Mouse (Mus musculus) limb, embryonic 10.5 days (tissue): ENCODE results near the gene Areg. TPM values are rescaled to one million over a fixed set of nuclear protein-coding genes. Genes with fewer than 3 reads are reported as not detected.

ENCODE experiments used
- DNase-seq: peaks from one replicate; pipeline ENCODE4 v3.0.0-alpha.2; 2017; ENCODE audit warnings: low spot score
- H3K27ac ChIP-seq: fragments of 300-500 bp; sonication (generic); 2 replicates; pipeline ENCODE4 v1.5.1; 2016; ENCODE audit warnings: mild to moderate bottlenecking
- H3K27me3 ChIP-seq: fragments of 300-500 bp; sonication (generic); 2 replicates; pipeline ENCODE4 v1.6.1; 2016; ENCODE audit warnings: low read depth, mild to moderate bottlenecking; ENCODE audit not compliant: poor library complexity, severe bottlenecking
- H3K36me3 ChIP-seq: fragments of 300-500 bp; sonication (generic); 2 replicates; pipeline ENCODE4 v1.6.1; 2016; ENCODE audit warnings: mild to moderate bottlenecking, moderate library complexity
- H3K4me1 ChIP-seq: fragments of 300-500 bp; sonication (generic); 2 replicates; pipeline ENCODE4 v1.6.1; 2016
- H3K4me3 ChIP-seq: fragments of 300-500 bp; sonication (generic); 2 replicates; pipeline ENCODE4 v1.5.1; 2016; ENCODE audit warnings: mild to moderate bottlenecking, moderate library complexity
- H3K9me3 ChIP-seq: fragments of 300-500 bp; sonication (generic); replicated peaks from 2 replicates; pipeline ENCODE4 v1.6.1; 2016; ENCODE audit warnings: mild to moderate bottlenecking
- WGBS: fragments of 180-500 bp; shearing (Covaris S2); methylation state at CpG from one replicate; pipeline ENCODE4 v1.1.7; 2016; 5-methylcytosine and 5-hydroxymethylcytosine counted together
- polyA plus RNA-seq: library from polyadenylated mRNA; unstranded; fragments of >200 nt; fragmentation: Nextera tagmentation; extraction: Ambion mirVana; gene quantifications from 2 replicates; pipeline ENCODE4 v1.2.1, GENCODE M21; 2016

Areg gene
- polyA plus RNA-seq, 1 experiment from 2014 or later: not detected

GRCm38 (mm10) chr5:91126623-91127022, 12.8 kb upstream of the Areg start:
- no peak for DNase-seq
- H3K4me3 ChIP-seq: no peak overlapping the region
- H3K9me3 ChIP-seq: no peaks in the 10 kb centered on the region
- no peaks in the 10 kb centered on the region for H3K36me3 ChIP-seq
- WGBS: 95% methylated on average over 1 of the region's 1 CpGs
- H3K27ac ChIP-seq: no peak overlapping the region
- no peaks in the 10 kb centered on the region for H3K27me3 ChIP-seq
- H3K4me1 ChIP-seq: no peaks in the 10 kb centered on the region

- Histone ChIP-seq H3K27ac (no peak overlapping the region), H3K9me3 (no peaks in the 10 kb centered on the region), H3K27me3 (peaks cover 18% of the 10 kb centered on the region), H3K4me3 (no peak overlapping the region), H3K36me3 (no peaks in the 10 kb centered on the region), H3K4me1 (peaks cover 15% of the 10 kb centered on the region)
- no peak for DNase-seq
- 40% methylated on average over 1 of the region's 1 CpGs for WGBS
These were observed 4.4 kb upstream of the Areg start for GRCm38 (mm10) chr5:91134961-91135360.

GRCm38 (mm10) chr5:91138970-91139369, 429 bp upstream of the Areg start:
- peak; percentile 35 for DNase-seq
- Histone ChIP-seq H3K4me1 (peaks cover 15% of the 10 kb centered on the region), H3K27me3 (peaks cover 33% of the 10 kb centered on the region), H3K36me3 (no peaks in the 10 kb centered on the region), H3K27ac (no peak overlapping the region), H3K4me3 (peak overlapping the region; percentile 65), H3K9me3 (no peaks in the 10 kb centered on the region)
- under 1% methylated on average over 7 of the region's 7 CpGs for WGBS

GRCm38 (mm10) chr5:91140896-91141448, 1.6 kb downstream of the Areg start:
- H3K4me3 ChIP-seq: no peak overlapping the region
- no peak for DNase-seq
- no peaks in the 10 kb centered on the region for H3K36me3 ChIP-seq
- peaks cover 33% of the 10 kb centered on the region for H3K27me3 ChIP-seq
- H3K9me3 ChIP-seq: no peaks in the 10 kb centered on the region
- no peak overlapping the region for H3K27ac ChIP-seq
- WGBS: 54% methylated on average over 13 of the region's 13 CpGs
- peaks cover 15% of the 10 kb centered on the region for H3K4me1 ChIP-seq

GRCm38 (mm10) chr5:91144971-91145370, 5.6 kb downstream of the Areg start:
- no peak for DNase-seq
- WGBS: 95% methylated on average over 9 of the region's 9 CpGs
- H3K27ac ChIP-seq: no peak overlapping the region
- H3K4me3 ChIP-seq: no peak overlapping the region
- H3K9me3 ChIP-seq: no peaks in the 10 kb centered on the region
- H3K36me3 ChIP-seq: no peaks in the 10 kb centered on the region
- peaks cover 15% of the 10 kb centered on the region for H3K27me3 ChIP-seq
- no peaks in the 10 kb centered on the region for H3K4me1 ChIP-seq

- no peaks in the 10 kb centered on the region for H3K9me3 ChIP-seq
- no peaks in the 10 kb centered on the region for H3K36me3 ChIP-seq
- H3K4me1 ChIP-seq: no peaks in the 10 kb centered on the region
- 83% methylated on average over 1 of the region's 1 CpGs for WGBS
- H3K27ac ChIP-seq: no peak overlapping the region
- no peak overlapping the region for H3K4me3 ChIP-seq
- H3K27me3 ChIP-seq: no peaks in the 10 kb centered on the region
- no peak for DNase-seq
These were observed 7.6 kb downstream of the Areg start for GRCm38 (mm10) chr5:91147001-91147400.

GRCm38 (mm10) chr5:91148054-91148453, 8.7 kb downstream of the Areg start:
- WGBS: 93% methylated on average over 2 of the region's 2 CpGs

GRCm38 (mm10) chr5:91156677-91157076, 17.3 kb downstream of the Areg start:
- 86% methylated on average over 8 of the region's 8 CpGs for WGBS
- no peaks in the 10 kb centered on the region for H3K27me3 ChIP-seq
- no peaks in the 10 kb centered on the region for H3K9me3 ChIP-seq
- DNase-seq: no peak
- no peak overlapping the region for H3K4me3 ChIP-seq
- no peaks in the 10 kb centered on the region for H3K4me1 ChIP-seq
- H3K36me3 ChIP-seq: no peaks in the 10 kb centered on the region
- H3K27ac ChIP-seq: no peak overlapping the region

More at GRCm38 (mm10) chr5:91148054-91148453, 8.7 kb downstream of the Areg start:
- Histone ChIP-seq H3K36me3 (no peaks in the 10 kb centered on the region), H3K27ac (no peak overlapping the region), H3K4me3 (no peak overlapping the region), H3K9me3 (no peaks in the 10 kb centered on the region), H3K27me3 (no peaks in the 10 kb centered on the region), H3K4me1 (no peaks in the 10 kb centered on the region)
- no peak for DNase-seq

- no peaks in the 10 kb centered on the region for H3K9me3 ChIP-seq
- H3K4me1 ChIP-seq: no peaks in the 10 kb centered on the region
- no peaks in the 10 kb centered on the region for H3K27me3 ChIP-seq
- H3K27ac ChIP-seq: no peak overlapping the region
- no peaks in the 10 kb centered on the region for H3K36me3 ChIP-seq
- WGBS: 42% methylated on average over 3 of the region's 3 CpGs
- no peak overlapping the region for H3K4me3 ChIP-seq
- DNase-seq: no peak
These were observed 17.8 kb downstream of the Areg start for GRCm38 (mm10) chr5:91157169-91157568.

GRCm38 (mm10) chr5:91162787-91163186, 23.4 kb downstream of the Areg start:
- Histone ChIP-seq H3K9me3 (no peaks in the 10 kb centered on the region), H3K27me3 (no peaks in the 10 kb centered on the region), H3K4me3 (no peak overlapping the region), H3K27ac (no peak overlapping the region), H3K36me3 (no peaks in the 10 kb centered on the region), H3K4me1 (no peaks in the 10 kb centered on the region)
- no peak for DNase-seq
- 85% methylated on average over 4 of the region's 4 CpGs for WGBS

GRCm38 (mm10) chr5:91166601-91167000, 27.2 kb downstream of the Areg start:
- Histone ChIP-seq H3K4me1 (peaks cover 5% of the 10 kb centered on the region; the same call in 1 of the 2 replicates), H3K27ac (no peak overlapping the region), H3K27me3 (no peaks in the 10 kb centered on the region), H3K4me3 (no peak overlapping the region), H3K9me3 (no peaks in the 10 kb centered on the region), H3K36me3 (no peaks in the 10 kb centered on the region)
- 92% methylated on average over 5 of the region's 5 CpGs for WGBS
- DNase-seq: no peak

GRCm38 (mm10) chr5:91176397-91176796, 37.0 kb downstream of the Areg start:
- Histone ChIP-seq H3K36me3 (no peaks in the 10 kb centered on the region), H3K9me3 (no peaks in the 10 kb centered on the region), H3K27ac (no peak overlapping the region), H3K4me3 (no peak overlapping the region), H3K4me1 (no peaks in the 10 kb centered on the region), H3K27me3 (no peaks in the 10 kb centered on the region)
- no peak for DNase-seq

GRCm38 (mm10) chr5:91194572-91194971, 55.2 kb downstream of the Areg start:
- no peak for DNase-seq
- H3K4me1 ChIP-seq: no peaks in the 10 kb centered on the region
- no peak overlapping the region for H3K27ac ChIP-seq
- WGBS: 68% methylated on average over 3 of the region's 3 CpGs
- no peaks in the 10 kb centered on the region for H3K27me3 ChIP-seq
- no peaks in the 10 kb centered on the region for H3K9me3 ChIP-seq
- H3K36me3 ChIP-seq: no peaks in the 10 kb centered on the region
- H3K4me3 ChIP-seq: no peak overlapping the region
